Mouse (Mus musculus) heart, postnatal 14 days (tissue): ENCODE measurements around the gene Ndufa5. TPM values are rescaled to one million over a fixed set of nuclear protein-coding genes. Genes with fewer than 3 reads are reported as not detected.
A peak's percentile ranks its signal among the peaks of the same experiment; 100 is the strongest.

Experiments
- DNase-seq, 2 experiments: peaks; one replicate each; pipeline ENCODE4 v3.0.0; 2021 to 2022
- intact Hi-C: fragments of 180-260 bp; cut with DNase I; formaldehyde crosslinking; loops from one replicate; pipeline ENCODE4 v1.15.1; 2025
- long read RNA-seq, 2 experiments: library from polyadenylated mRNA; stranded (forward); transcript quantifications; one replicate each; pipeline ENCODE4 v2.0.0; 2021
- total RNA-seq, 2 experiments: library from RNA; stranded (reverse); gene quantifications; 2 replicates each; pipeline ENCODE4 v1.2.3; 2021

The Ndufa5 gene
- total RNA-seq, result 1,000 to 10,000 TPM; 1,207 to 1,226 TPM
- long read RNA-seq, experiment 1, transcript Ndufa5-202 (4 exons, 315 nt), result minor isoform, 12 of 542 reads
- long read RNA-seq, experiment 1, transcript Ndufa5-204 (5 exons, 453 nt), result minor isoform, 7 of 542 reads
- long read RNA-seq, experiment 1, transcript Ndufa5-201 (5 exons, 875 nt), result major isoform, 442 of 542 reads
- long read RNA-seq, experiment 1, partial matches to known transcripts, result 75 of 542 reads
- long read RNA-seq, experiment 1, other reads (novel, unspliced or antisense), result 6 of 542 reads
- long read RNA-seq, experiment 2, transcript Ndufa5-202 (4 exons, 315 nt), result minor isoform, 20 of 689 reads
- long read RNA-seq, experiment 2, transcript Ndufa5-201 (5 exons, 875 nt), result major isoform, 523 of 689 reads
- long read RNA-seq, experiment 2, transcript Ndufa5-204 (5 exons, 453 nt), result minor isoform, 7 of 689 reads
- long read RNA-seq, experiment 2, partial matches to known transcripts, result 132 of 689 reads
- long read RNA-seq, experiment 2, other reads (novel, unspliced or antisense), result 7 of 689 reads

- peak; percentile 90 for DNase-seq
- intact Hi-C loops, result no loop called here
These were observed at the start of gene Ndufa5 for GRCm38 (mm10) chr6:24527155-24528063. Ndufa5 (minus strand) TSS chr6:24528013.

- intact Hi-C loops, result loop anchor here (5.0 kb wide), 1 partner anchor 34 kb away; no protein-coding TSS in a partner anchor
- DNase-seq, result no peak
These were observed 45.5 kb upstream of the Ndufa5 start for GRCm38 (mm10) chr6:24573319-24573718.

- no peak for DNase-seq
- intact Hi-C loops, result loop anchor here (5.0 kb wide), 1 partner anchor 35 kb away; no protein-coding TSS in a partner anchor
These were observed 44.6 kb upstream of the Ndufa5 start for GRCm38 (mm10) chr6:24572431-24572830.

GRCm38 (mm10) chr6:24571126-24571525 lies 43.3 kb upstream of the Ndufa5 start:
- intact Hi-C loops, result loop anchor here (2.0 to 5.0 kb wide), 2 partner anchors 16 to 36 kb away; no protein-coding TSS in a partner anchor
- DNase-seq, result no peak

GRCm38 (mm10) chr6:24570278-24570677 lies 42.5 kb upstream of the Ndufa5 start:
- intact Hi-C loops, result loop anchor here (2.0 to 5.0 kb wide), 2 partner anchors 17 to 37 kb away; no protein-coding TSS in a partner anchor
- DNase-seq, result no peak

GRCm38 (mm10) chr6:24569711-24570110 lies 41.9 kb upstream of the Ndufa5 start:
- DNase-seq, result no peak
- intact Hi-C loops, result loop anchor here (1.0 to 5.0 kb wide), 5 partner anchors 17 to 151 kb away; no protein-coding TSS in a partner anchor

GRCm38 (mm10) chr6:24568963-24569362 lies 41.1 kb upstream of the Ndufa5 start:
- intact Hi-C loops, result loop anchor here (1.0 to 5.0 kb wide), 3 partner anchors 37 to 152 kb away; no protein-coding TSS in a partner anchor
- no peak for DNase-seq

GRCm38 (mm10) chr6:24564886-24565285 lies 37.1 kb upstream of the Ndufa5 start:
- no peak for DNase-seq
- intact Hi-C loops, result loop anchor here (5.0 kb wide), 1 partner anchor 33 kb away; no protein-coding TSS in a partner anchor

- no peak for DNase-seq
- intact Hi-C loops, result no loop called here
These were observed 36.3 kb upstream of the Ndufa5 start for GRCm38 (mm10) chr6:24564081-24564480.

GRCm38 (mm10) chr6:24555488-24555887 lies 27.7 kb upstream of the Ndufa5 start:
- DNase-seq, result no peak
- intact Hi-C loops, result no loop called here

- DNase-seq, result no peak
- intact Hi-C loops, result no loop called here
These were observed 26.7 kb upstream of the Ndufa5 start for GRCm38 (mm10) chr6:24554427-24555086.

GRCm38 (mm10) chr6:24552046-24552445 lies 24.2 kb upstream of the Ndufa5 start:
- intact Hi-C loops, result no loop called here

GRCm38 (mm10) chr6:24549801-24550200 lies 22.0 kb upstream of the Ndufa5 start:
- intact Hi-C loops, result no loop called here
- DNase-seq, result no peak

More at GRCm38 (mm10) chr6:24552046-24552445, 24.2 kb upstream of the Ndufa5 start:
- DNase-seq, result no peak

GRCm38 (mm10) chr6:24546716-24547420 lies 19.1 kb upstream of the Ndufa5 start:
- no peak for DNase-seq

GRCm38 (mm10) chr6:24543119-24543591 lies 15.3 kb upstream of the Ndufa5 start:
- DNase-seq, result peak in 1 of 2 experiments; percentile 22
- intact Hi-C loops, result no loop called here

More at GRCm38 (mm10) chr6:24546716-24547420, 19.1 kb upstream of the Ndufa5 start:
- intact Hi-C loops, result no loop called here

GRCm38 (mm10) chr6:24542393-24542792 lies 14.6 kb upstream of the Ndufa5 start:
- intact Hi-C loops, result no loop called here
- peak in 1 of 2 experiments; percentile 35 for DNase-seq

GRCm38 (mm10) chr6:24540106-24540505 lies 12.3 kb upstream of the Ndufa5 start:
- no peak for DNase-seq
- intact Hi-C loops, result no loop called here

GRCm38 (mm10) chr6:24538435-24538834 lies 10.6 kb upstream of the Ndufa5 start:
- no peak for DNase-seq
- intact Hi-C loops, result no loop called here

GRCm38 (mm10) chr6:24532804-24533203 lies 5.0 kb upstream of the Ndufa5 start:
- intact Hi-C loops, result loop anchor here (5.0 kb wide), 2 partner anchors 34 to 189 kb away; no protein-coding TSS in a partner anchor
- DNase-seq, result no peak
